Mouse (Mus musculus) brain, embryonic 14.5 days (tissue): ENCODE measurements around the gene Dab1. TPM values are rescaled to one million over a fixed set of nuclear protein-coding genes. Genes with fewer than 3 reads are reported as not detected.

Experiments
- DNase-seq: peaks from one replicate; pipeline ENCODE4 v3.0.0-alpha.2; 2011; ENCODE audit warnings: low read depth
- CTCF ChIP-seq: fragments of 200-500 bp; IDR thresholded peaks from 2 replicates; pipeline ENCODE4 v1.5.1; 2012; ENCODE audit warnings: inconsistent platforms, mild to moderate bottlenecking, moderate library complexity, borderline replicate concordance; ENCODE audit not compliant: insufficient read depth, insufficient read length; ENCODE audit errors: extremely low read depth
- POLR2A ChIP-seq: fragments of 200-500 bp; IDR thresholded peaks from 2 replicates; pipeline ENCODE4 v1.6.1; 2012; ENCODE audit warnings: mild to moderate bottlenecking, inconsistent platforms, borderline replicate concordance; ENCODE audit not compliant: poor library complexity, insufficient read depth, insufficient read length, severe bottlenecking; ENCODE audit errors: extremely low read depth
- polyA plus RNA-seq: library from polyadenylated mRNA; depleted of rRNA; stranded (reverse); fragments of >200 nt; gene quantifications from 2 replicates; pipeline ENCODE4 v1.2.3, GENCODE M21; 2012

Gene Dab1
- polyA plus RNA-seq, 1 experiment, result 54.9 TPM

GRCm38 (mm10) chr4:103706501-103706900 is 87.3 kb downstream of the Dab1 start:
- no peak for TF ChIP-seq CTCF
- TF ChIP-seq POLR2A, result no peak

GRCm38 (mm10) chr4:103707140-103707539 is 88.0 kb downstream of the Dab1 start:
- no peak for TF ChIP-seq POLR2A
- no peak for TF ChIP-seq CTCF
- DNase-seq, result no peak

More at GRCm38 (mm10) chr4:103706501-103706900, 87.3 kb downstream of the Dab1 start:
- no peak for DNase-seq

GRCm38 (mm10) chr4:103711353-103711752 is 92.2 kb downstream of the Dab1 start:
- DNase-seq, result no peak
- TF ChIP-seq CTCF (no peak), POLR2A (no peak)

GRCm38 (mm10) chr4:103713921-103714320 is 94.8 kb downstream of the Dab1 start:
- DNase-seq, result no peak
- TF ChIP-seq CTCF, result no peak
- TF ChIP-seq POLR2A, result no peak

GRCm38 (mm10) chr4:103714991-103715390 is 95.8 kb downstream of the Dab1 start:
- TF ChIP-seq POLR2A, result no peak
- TF ChIP-seq CTCF, result no peak
- no peak for DNase-seq

GRCm38 (mm10) chr4:103715568-103715967 is 96.4 kb downstream of the Dab1 start:
- TF ChIP-seq CTCF (no peak), POLR2A (no peak)
- no peak for DNase-seq

GRCm38 (mm10) chr4:103722738-103723137 is 103.6 kb downstream of the Dab1 start:
- TF ChIP-seq CTCF, result no peak
- TF ChIP-seq POLR2A, result no peak
- no peak for DNase-seq

GRCm38 (mm10) chr4:103726486-103726885 is 107.3 kb downstream of the Dab1 start:
- DNase-seq, result no peak
- TF ChIP-seq POLR2A (no peak), CTCF (no peak)

GRCm38 (mm10) chr4:103737185-103737584 is 118.0 kb downstream of the Dab1 start:
- TF ChIP-seq CTCF (no peak), POLR2A (no peak)
- no peak for DNase-seq

- TF ChIP-seq POLR2A (no peak), CTCF (no peak)
- DNase-seq, result peak; percentile 66
Observed at GRCm38 (mm10) chr4:103751249-103751855, 132.2 kb downstream of the Dab1 start.

GRCm38 (mm10) chr4:103754561-103754960 is 135.4 kb downstream of the Dab1 start:
- no peak for TF ChIP-seq POLR2A
- TF ChIP-seq CTCF, result no peak
- DNase-seq, result peak; percentile 56

- peak; percentile 74 for DNase-seq
- TF ChIP-seq CTCF (no peak), POLR2A (no peak)
Observed at GRCm38 (mm10) chr4:103757241-103757640, 138.1 kb downstream of the Dab1 start.

- TF ChIP-seq CTCF (no peak), POLR2A (no peak)
Observed at GRCm38 (mm10) chr4:103762416-103762815, 143.3 kb downstream of the Dab1 start.

GRCm38 (mm10) chr4:103775712-103776111 is 156.6 kb downstream of the Dab1 start:
- TF ChIP-seq POLR2A, result no peak
- TF ChIP-seq CTCF, result no peak
- no peak for DNase-seq

More at GRCm38 (mm10) chr4:103762416-103762815, 143.3 kb downstream of the Dab1 start:
- DNase-seq, result no peak
